Mouse (Mus musculus) natural killer cell, adult 2 months (primary cell): ENCODE results near the gene Iqce.
A peak's percentile ranks its signal among the peaks of the same experiment; 100 is the strongest.

Experiments
- DNase-seq, 2 experiments: peaks; one replicate each; pipeline ENCODE4 v3.0.0; 2022; ENCODE audit warnings: low spot score in 2 of 2

The Iqce gene

GRCm38 (mm10) chr5:140617714-140618113 is 84.5 kb downstream of the Iqce start:
- peak; percentile 91 to 92 for DNase-seq

GRCm38 (mm10) chr5:140616691-140617090 is 85.5 kb downstream of the Iqce start:
- DNase-seq = peak; percentile 91 to 95

- no peak for DNase-seq
These were observed 86.1 kb downstream of the Iqce start for GRCm38 (mm10) chr5:140616110-140616503.

- no peak for DNase-seq
These were observed 86.7 kb downstream of the Iqce start for GRCm38 (mm10) chr5:140615321-140616109.

- DNase-seq = no peak
These were observed 87.3 kb downstream of the Iqce start for GRCm38 (mm10) chr5:140614837-140615236.

GRCm38 (mm10) chr5:140614141-140614540 is 88.0 kb downstream of the Iqce start:
- DNase-seq = no peak

GRCm38 (mm10) chr5:140612191-140612590 is 90.0 kb downstream of the Iqce start:
- no peak for DNase-seq
